Comparison of ENCODE assay signal across 14 mouse cellular contexts in the genomic region with DNA sequence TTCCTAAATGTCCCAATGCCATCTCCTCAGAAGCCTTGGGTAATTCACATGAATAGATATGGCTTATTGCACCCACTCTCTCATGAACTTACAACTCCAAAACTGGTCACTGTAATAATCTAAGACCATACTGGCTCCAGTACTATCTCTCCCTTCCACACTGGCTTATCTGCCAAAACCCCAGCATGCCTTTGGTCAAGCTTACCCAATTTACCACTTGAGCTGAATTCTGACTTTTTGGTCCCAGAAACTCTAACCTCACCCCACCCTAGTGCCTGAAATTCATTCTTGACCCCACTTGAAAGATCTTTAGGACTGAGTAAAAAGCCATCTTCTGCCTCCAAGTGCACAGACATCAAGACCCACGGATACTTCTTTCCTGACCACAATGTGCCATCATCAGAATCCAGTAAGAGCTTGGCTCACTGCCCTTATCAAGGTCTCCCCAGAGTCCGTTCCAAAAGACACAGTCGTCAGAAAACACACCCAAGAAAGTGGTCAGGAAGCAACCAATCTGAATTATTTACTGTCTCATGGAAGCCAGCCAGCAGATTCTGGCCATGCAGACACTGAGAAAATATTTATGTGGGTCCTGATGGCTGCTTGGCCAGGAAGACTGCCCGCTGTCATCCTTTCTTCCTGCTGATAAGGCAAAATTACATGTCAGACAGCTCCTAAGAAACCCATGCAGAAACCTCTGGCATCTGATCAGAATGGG.
DNase-seq lines count a peak whose midpoint lies in the region; ATAC-seq and TF ChIP-seq lines count a peak whose summit lies in the region.
"Had no signal": no experiment of that assay in that cellular context is flagged by ENCODE, and none has a peak within 500 bp of the region (broad histone marks: within the 10 kb centered on the region; RNA-seq: fewer than 3 reads in every experiment).

No protein-coding gene starts in this region.

- no peak overlapping the region for H3K4me3 ChIP-seq in kidney, adult 2 months (ENCODE audit: insufficient read depth, low read depth, low read length)
- no peak overlapping the region for H3K4me3 ChIP-seq in forebrain, postnatal 0 days (ENCODE audit: low read depth, low read length)
- H3K4me3 ChIP-seq: forebrain, embryonic 12.5 days; limb, embryonic 13.5 days had no signal

- H3K4me1 ChIP-seq in kidney, adult 2 months (ENCODE audit: control insufficient read depth, insufficient read depth, low read length): peaks cover 18% of the 10 kb centered on the region
- no peaks in the 10 kb centered on the region for H3K4me1 ChIP-seq in forebrain, postnatal 0 days (ENCODE audit: insufficient read depth)
- H3K4me1 ChIP-seq: forebrain, embryonic 12.5 days; limb, embryonic 13.5 days had no signal

- H3K4me2 ChIP-seq in forebrain, postnatal 0 days (ENCODE audit: low read depth): no peak overlapping the region
- H3K4me2 ChIP-seq: forebrain, embryonic 12.5 days; limb, embryonic 13.5 days had no signal

- no peak for TF ChIP-seq POLR2A in kidney, adult 2 months (IDR thresholded peaks at IDR 0.05; ENCODE audit: low read depth, low read length)

- H3K36me3 ChIP-seq in kidney, adult 2 months (ENCODE audit: control insufficient read depth, insufficient read depth, low read length): no peaks in the 10 kb centered on the region
- H3K36me3 ChIP-seq in forebrain, postnatal 0 days (ENCODE audit: insufficient read depth): no peaks in the 10 kb centered on the region
- H3K36me3 ChIP-seq: forebrain, embryonic 12.5 days; limb, embryonic 13.5 days had no signal

- ATAC-seq in forebrain, postnatal 0 days: no peak
- ATAC-seq: activated CD4-positive, CD25-positive, alpha-beta regulatory T cell, adult 4 months had no signal

- H3K9me3 ChIP-seq in forebrain, postnatal 0 days (ENCODE audit: low read length): no peaks in the 10 kb centered on the region
- H3K9me3 ChIP-seq: forebrain, embryonic 12.5 days; limb, embryonic 13.5 days had no signal

- no peak for TF ChIP-seq CTCF in kidney, adult 2 months (conservative IDR thresholded peaks at IDR 0.05; ENCODE audit: insufficient read depth, insufficient read length, low read depth, low read length)
- no peak for TF ChIP-seq CTCF in forebrain, postnatal 0 days (IDR thresholded peaks at IDR 0.05; ENCODE audit: low read depth)

- H3K27ac ChIP-seq in kidney, adult 2 months (ENCODE audit: insufficient read depth, low read depth, low read length): peak overlapping the region; percentile 35; the same call in 1 of the 2 replicates
- H3K27ac ChIP-seq in forebrain, postnatal 0 days (ENCODE audit: low read depth, low read length): no peak overlapping the region
- H3K27ac ChIP-seq: forebrain, embryonic 12.5 days; limb, embryonic 13.5 days had no signal

- intact Hi-C loops in left cerebral cortex, postnatal 4 days (cut with DNase I): no loop called here

- H3K9ac ChIP-seq in forebrain, postnatal 0 days: no peak overlapping the region
- H3K9ac ChIP-seq: forebrain, embryonic 12.5 days; limb, embryonic 13.5 days had no signal

- WGBS in kidney, adult 2 months: 33% methylated on average over 4 of the region's 4 CpGs
- 65% methylated on average over 4 of the region's 4 CpGs for WGBS in forebrain, postnatal 0 days

- DNase-seq in left cerebral cortex, postnatal 4 days: peak; percentile 14
- DNase-seq in left cerebral cortex, adult 11 months (ENCODE audit: low spot score): no peak
- DNase-seq in adrenal gland, postnatal 14 days: peak; percentile 21
- peak; percentile 73 for DNase-seq in kidney, adult 2 months
- DNase-seq in lung, postnatal 14 days: peak; percentile 14
- no peak for DNase-seq in forebrain, postnatal 0 days
- DNase-seq in frontal cortex, postnatal 14 days (ENCODE audit: low spot score in 2 of 2): no peak
- no peak for DNase-seq in heart, adult 11 months
- DNase-seq: cerebellum, adult 11 months; gastrocnemius, postnatal 14 days; heart, postnatal 10 days had no signal

- H3K27me3 ChIP-seq in kidney, adult 2 months (replicated peaks; ENCODE audit: control insufficient read depth, insufficient read depth, low read length): no peaks in the 10 kb centered on the region
- no peaks in the 10 kb centered on the region for H3K27me3 ChIP-seq in forebrain, postnatal 0 days (ENCODE audit: insufficient read depth, low read length)
- H3K27me3 ChIP-seq: forebrain, embryonic 12.5 days had no signal

Comparison
In these comparisons a context has a peak if more than half of its experiments do, and no peak if none do; other contexts are left out.
1. DNase-seq: peak in left cerebral cortex, postnatal 4 days (single experiment), adrenal gland, postnatal 14 days (single experiment), kidney, adult 2 months (single experiment) and lung, postnatal 14 days (single experiment); none in left cerebral cortex, adult 11 months (single experiment), forebrain, postnatal 0 days (single experiment), frontal cortex, postnatal 14 days (0 of 2) and heart, adult 11 months (single experiment).